Mouse (Mus musculus) neutrophil, adult 5-6 weeks (primary cell): ENCODE results near the gene 4930404N11Rik. TPM values are rescaled to one million over a fixed set of nuclear protein-coding genes. Genes with fewer than 3 reads are reported as not detected.

Source experiments
- ATAC-seq: fragments of 151-379, 151-347 bp; 2 replicates; pipeline ENCODE4 v1.8.0; 2017; ENCODE audit warnings: mild to moderate bottlenecking, moderate TSS enrichment; ENCODE audit not compliant: insufficient number of reproducible peaks, poor library complexity, low FRiP score, severe bottlenecking; ENCODE audit errors: extremely low read depth
- total RNA-seq: library from RNA; stranded (forward); fragments of 200-1000 nt; gene quantifications from 2 replicates; pipeline ENCODE4 v1.2.3, GENCODE M21; 2017

4930404N11Rik gene
- total RNA-seq: 4.2 and 5.5 TPM in 2 replicates

DNA sequence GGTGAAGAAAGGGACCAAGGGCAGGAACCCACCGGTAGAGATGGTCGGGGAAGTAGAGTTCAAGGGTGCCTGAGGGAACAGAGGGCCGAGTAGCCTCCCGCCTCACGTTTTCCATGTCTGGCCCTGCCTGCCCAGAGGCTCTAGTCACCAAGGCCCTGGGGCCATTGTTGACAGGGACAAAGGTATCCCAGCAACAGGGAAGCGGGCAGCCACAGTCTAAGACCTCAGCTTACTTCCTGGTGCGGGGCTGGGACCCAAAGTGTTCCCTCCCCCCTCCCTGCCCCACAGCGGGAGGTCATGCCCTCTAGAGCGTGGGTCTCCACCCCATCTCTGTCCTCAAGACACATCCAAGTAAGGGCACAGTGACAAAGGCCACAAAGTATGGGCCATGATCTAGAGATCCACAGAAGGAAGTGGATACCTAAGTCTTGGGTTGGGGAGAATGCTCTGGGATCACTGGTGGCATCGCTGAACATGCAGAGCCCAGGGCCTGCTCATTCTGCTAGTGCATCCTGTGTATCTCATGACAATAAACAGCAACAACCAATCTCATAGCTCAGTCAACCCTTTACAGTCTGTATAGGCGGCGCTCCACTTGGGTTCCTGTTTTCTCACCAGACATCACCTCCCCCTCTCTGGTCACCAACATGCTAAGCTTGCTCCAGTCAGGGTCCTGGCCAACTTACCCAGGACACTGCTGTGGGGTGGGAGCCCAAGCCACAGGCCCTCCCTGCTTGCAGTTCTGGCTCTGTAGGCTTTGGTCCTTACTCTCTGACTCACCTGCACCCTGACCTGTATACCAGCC, at the start of gene 4930404N11Rik:
Gene 4930404N11Rik (minus strand): TSS at position 145 of the 805 bp plus-strand sequence.
- ATAC-seq: no peak

DNA sequence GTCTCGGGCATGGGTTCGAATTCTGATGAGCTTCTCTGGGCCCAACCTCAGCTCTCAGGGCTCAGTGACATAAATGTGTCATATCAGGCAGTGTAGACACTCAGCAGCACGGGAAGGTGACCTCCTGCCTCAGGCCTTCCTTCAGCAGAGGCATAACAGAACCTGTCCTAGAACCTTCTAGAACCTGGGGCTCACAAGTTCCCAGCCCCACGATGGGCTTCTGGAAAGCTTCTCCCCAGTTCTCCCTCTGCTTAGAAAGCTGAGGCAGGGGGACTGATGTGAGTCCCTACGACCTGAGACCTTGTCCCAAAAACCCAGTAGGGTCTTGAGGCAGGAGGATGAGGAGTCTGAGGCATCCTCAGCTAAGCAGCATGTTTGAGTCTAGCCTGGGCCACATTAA, 49.5 kb upstream of the 4930404N11Rik start:
- no peak for ATAC-seq

- ATAC-seq: no peak
Measured at GRCm38 (mm10) chr10:81414682-81415081, 49.1 kb upstream of the 4930404N11Rik start.

- peak; percentile 21; the same call in 1 of the 2 replicates for ATAC-seq
Measured at GRCm38 (mm10) chr10:81413310-81414261, 48.0 kb upstream of the 4930404N11Rik start.

GRCm38 (mm10) chr10:81412586-81413309, 47.1 kb upstream of the 4930404N11Rik start:
- ATAC-seq: no peak

DNA sequence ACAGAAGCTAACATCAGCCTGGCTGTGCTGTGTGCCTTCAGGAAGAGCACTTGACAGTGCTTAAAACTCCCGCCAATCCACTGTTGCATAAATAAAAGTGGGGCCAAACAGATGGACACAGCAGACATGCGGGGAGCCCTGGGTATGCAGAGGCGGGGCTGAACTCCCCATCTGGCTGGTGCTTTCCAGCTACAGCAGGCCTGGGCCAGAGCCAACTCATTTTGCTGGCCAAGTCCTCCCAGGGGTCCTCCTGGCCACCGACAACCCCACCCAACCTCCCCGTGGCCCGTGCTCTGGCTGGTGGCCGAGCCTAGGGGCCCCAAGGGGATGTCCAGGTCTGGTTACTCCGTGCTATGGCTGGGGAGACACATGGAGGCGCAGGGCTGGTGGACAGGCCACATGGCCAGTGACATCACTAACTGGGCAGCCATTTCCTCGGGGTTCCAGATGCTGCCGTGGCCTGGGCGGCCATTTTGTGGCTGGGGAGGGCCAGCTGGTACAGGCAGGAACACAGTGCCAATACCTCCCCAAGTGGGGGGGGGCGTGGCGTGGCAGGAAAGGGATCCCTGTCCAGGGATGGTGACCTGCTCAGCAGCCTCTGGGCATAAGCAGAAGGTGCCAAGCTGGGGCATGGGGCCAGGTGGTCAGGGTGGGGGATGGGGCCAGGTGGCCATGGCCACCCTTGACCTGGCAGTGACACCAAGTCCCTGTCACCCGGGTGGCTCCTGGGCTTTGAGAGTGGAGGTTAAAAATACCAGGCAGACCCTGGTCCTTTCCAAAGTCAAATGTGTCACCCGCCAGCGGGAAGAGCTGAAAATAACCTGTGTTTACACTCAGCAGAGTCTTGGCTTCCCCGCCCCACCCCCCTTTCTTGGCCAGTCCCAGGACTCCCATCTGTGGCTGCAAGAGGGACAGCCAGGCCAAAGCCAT, 46.1 kb upstream of the 4930404N11Rik start:
- ATAC-seq: no peak

GRCm38 (mm10) chr10:81410981-81411380, 45.4 kb upstream of the 4930404N11Rik start:
- no peak for ATAC-seq

DNA sequence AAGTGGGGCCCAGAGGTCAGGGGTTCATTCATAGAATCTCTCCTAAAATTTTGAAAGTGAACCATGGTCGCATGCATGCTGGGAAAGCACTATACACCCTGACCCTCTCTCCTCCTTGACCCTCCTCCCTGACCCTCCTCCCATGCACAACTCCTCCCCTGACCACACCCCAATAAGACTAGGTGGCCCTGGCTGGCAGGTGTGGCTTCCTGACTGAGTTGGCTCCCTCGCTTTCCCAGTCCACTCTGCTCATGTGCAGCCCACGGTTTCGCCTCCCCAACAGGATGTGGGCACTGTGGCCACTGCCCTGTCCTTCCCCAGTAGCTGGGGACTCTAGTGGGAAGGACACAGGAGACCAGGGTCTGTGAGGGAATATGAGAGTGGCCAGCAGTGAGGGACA, 44.7 kb upstream of the 4930404N11Rik start:
- no peak for ATAC-seq

DNA sequence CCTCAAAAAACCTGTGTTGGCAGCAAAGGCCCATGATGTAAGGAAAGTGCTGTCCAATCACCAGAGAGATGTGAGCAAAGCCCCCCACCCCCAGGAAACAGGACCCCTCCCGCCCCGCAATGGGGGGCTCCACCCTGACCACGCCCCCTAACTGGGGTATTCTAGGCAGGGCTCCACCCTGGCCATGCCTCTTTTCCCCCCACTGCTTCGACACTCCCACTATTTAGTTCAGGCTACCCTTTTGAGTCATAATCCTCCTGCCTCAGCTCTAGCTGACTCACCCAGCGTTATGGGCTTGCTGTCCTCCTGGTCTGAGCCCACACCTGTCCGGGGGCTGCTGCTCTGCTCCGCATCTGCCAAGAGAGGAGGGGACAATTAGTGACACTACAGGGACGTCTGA, 43.7 kb upstream of the 4930404N11Rik start:
- no peak for ATAC-seq

GRCm38 (mm10) chr10:81408871-81409291, 43.3 kb upstream of the 4930404N11Rik start:
- ATAC-seq: peak; percentile 62

GRCm38 (mm10) chr10:81408424-81408729, 42.8 kb upstream of the 4930404N11Rik start:
- no peak for ATAC-seq

GRCm38 (mm10) chr10:81407539-81408423, 42.2 kb upstream of the 4930404N11Rik start:
- peak; percentile 77 for ATAC-seq

- ATAC-seq: no peak
Measured at GRCm38 (mm10) chr10:81406504-81407440, 41.2 kb upstream of the 4930404N11Rik start.

DNA sequence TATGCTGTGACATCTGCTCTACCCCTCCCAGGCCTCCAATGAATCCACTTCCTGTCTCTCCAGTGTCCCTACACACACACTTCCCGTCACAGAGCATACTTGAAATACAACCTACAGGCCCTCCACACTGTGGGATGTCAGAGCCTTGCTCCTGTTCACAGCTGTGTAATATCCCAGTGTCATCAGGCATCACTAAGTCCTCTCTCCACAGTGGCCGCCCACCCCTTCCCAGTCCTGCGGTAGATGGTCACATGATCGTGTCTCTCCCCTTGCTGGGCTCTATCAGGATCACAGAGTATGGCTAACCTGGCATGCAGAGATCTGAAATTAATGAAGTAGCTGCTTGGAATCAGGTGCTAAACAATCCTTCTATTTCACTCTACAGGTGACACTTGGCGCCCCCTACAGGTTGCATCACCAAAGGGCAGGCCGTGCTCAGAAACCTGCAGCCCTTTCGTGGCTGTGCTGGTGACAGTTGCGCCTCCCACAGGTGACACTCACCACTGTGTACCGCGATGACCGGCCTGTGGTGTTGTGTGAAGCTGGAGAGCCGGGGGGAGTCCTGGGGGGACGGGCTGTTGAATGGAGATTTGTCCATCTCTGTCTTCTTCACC, 40.1 kb upstream of the 4930404N11Rik start:
- peak; percentile 25; the same call in 1 of the 2 replicates for ATAC-seq

- no peak for ATAC-seq
Measured at GRCm38 (mm10) chr10:81404720-81405119, 39.1 kb upstream of the 4930404N11Rik start.

- ATAC-seq: no peak
Measured at GRCm38 (mm10) chr10:81404082-81404481, 38.5 kb upstream of the 4930404N11Rik start.
